Mouse (Mus musculus): ENCODE results near the gene Cavin3.
"Not testable (repeated sequence)": the region's sequence is repeated elsewhere in the genome, so short reads cannot be mapped to it uniquely, and the experiment has no call there.

The Cavin3 gene

DNA sequence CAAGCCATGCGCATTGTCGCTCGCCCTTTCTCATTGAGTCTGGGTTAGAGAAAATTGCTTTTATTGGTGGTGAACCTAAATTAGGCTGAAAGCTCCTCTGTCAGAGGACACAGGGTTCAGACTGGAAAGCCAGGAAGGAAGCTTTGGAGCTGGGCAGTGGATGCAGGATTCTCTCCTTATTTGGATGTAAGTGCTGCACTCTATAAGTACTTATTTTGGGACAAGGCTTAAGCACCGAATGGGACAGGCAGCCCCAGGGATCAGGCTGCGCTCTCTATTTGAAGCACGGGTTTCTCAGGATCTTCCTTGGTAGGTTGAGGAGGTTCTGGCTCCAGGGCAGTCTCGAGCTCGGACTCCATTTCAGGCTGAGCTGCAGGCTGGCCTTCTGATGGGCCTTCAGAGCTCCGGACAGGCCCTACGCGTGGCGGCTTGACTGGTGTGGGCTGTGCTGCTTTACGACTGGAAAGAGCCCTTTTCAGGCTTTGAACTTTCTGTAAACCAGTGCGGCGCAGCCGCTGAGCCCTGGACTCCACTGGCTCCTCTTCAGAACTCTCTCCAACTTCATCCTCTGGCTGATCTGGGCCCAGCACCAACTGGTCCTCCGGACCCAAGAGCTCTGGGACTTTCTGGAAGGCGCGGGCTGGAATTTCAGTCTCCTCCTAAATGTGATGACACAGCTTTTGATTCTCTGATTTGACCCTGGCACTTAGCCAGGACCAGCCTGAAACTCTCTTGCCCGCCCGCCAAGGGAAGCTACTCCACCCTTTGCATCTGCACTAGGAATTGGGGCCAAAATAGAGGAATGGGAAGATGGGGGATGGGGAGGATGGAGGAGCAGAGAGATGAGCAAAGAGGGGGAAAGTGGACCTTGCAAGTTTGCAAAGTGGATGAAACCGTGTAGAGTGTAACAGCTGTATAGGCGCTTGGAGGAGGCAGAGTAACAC, 1.3 kb downstream of the Cavin3 start:
- no peak for DNase-seq (ENCODE audit: low read depth)

DNA sequence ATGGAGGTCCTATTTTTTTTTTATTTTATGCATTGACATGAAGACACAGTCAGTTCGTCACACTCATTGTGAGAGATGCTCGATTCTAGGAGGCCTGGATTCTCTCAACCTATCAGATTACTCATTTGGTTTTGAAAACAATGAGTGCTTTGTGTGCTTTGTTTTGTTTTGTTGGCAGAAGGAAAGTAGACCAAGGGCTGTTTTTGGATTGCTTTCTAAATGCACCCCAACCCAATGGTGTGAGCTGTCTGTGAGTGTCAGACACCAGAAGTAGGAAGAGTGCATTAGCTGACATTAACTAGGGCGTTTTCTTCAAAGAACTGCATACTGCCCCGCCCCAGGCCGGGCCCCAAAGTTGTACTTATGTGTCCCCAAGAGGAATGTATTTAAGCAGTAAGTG, 2.0 kb downstream of the Cavin3 start:
- no peak for DNase-seq (ENCODE audit: low read depth)

- DNase-seq (ENCODE audit: low read depth), result no peak
These were observed 2.9 kb downstream of the Cavin3 start for GRCm38 (mm10) chr7:105479232-105479631.

GRCm38 (mm10) chr7:105478344-105478743, 3.8 kb downstream of the Cavin3 start:
- no peak for DNase-seq (ENCODE audit: low read depth)

DNA sequence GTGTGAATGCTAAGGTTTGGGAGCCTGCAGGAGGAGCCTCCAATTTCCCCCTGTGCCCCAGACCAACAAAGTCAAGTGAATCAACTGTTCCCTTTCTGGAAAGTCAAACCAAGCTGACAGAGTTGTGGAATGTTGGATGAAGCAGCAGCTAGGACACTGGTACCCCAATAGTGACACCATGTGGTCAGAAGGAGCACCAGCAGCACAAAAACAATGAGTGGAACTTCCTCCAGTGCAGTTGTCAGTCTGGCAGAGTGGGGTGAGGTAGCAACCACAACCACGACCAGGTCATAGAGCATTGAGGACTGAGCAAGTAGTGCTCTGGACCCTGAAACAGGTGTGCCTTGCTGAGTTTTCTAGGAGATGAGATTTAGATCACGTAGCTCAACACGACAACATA, 4.3 kb downstream of the Cavin3 start:
- no peak for DNase-seq (ENCODE audit: low read depth)

GRCm38 (mm10) chr7:105477433-105477700, 4.7 kb downstream of the Cavin3 start:
- DNase-seq (ENCODE audit: low read depth), result no peak

DNA sequence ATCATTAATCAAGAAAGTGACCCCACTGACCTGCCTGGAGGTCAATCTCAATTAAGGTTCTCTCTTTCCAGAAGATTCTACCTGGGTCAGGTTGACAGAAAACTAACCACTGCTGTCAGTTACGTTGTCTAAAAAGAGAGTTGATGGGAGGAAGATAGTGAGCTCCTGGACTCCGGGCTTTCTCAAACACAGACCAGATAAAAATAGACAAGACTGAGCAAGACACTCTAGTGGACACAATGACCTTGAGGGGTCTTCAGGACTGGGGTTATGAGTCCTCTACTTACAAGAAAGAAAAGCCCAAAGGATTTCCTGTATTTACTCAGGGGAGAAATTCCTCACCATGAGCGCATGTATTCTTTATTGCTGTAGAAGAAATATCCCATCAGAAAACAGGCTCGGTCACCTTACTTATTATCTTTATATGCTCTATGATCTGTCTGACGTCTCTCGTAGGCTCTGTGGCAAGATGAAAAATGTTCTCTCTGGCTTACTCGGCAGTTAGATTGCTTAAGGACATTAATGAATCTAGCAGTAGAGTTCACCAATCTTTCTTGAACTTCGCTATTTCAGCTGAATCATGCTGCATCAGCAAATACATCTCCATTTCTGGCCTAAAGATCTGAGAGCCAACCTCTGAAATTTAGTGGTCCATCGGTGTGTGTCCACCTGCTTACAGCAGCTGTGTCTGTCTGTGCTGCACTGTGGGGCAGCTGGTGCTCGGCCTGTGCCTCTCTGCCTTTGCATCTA, 5.2 kb downstream of the Cavin3 start:
- DNase-seq (ENCODE audit: low read depth), result no peak

GRCm38 (mm10) chr7:105475396-105475949, 6.6 kb downstream of the Cavin3 start:
- no peak for DNase-seq (ENCODE audit: low read depth)

GRCm38 (mm10) chr7:105474771-105475315, 7.3 kb downstream of the Cavin3 start:
- DNase-seq (ENCODE audit: low read depth), result no peak

DNA sequence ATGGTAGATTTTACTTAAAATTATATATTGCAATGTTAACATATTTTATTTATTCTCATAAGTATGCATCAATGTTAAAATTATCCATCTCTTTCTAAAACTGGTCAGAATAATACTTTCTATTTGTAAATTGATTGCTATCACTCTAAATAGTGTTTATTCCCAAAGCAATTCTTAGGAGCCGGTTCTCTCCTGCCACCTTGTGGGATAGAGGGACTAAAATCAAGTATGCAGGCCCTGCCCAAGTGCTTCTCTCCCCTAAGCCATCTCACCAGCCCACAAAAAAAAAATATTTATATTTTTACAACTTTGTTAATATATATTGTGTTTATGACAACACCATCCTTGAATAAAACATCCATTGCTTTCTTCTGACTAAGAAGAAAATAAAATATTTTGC, 9.5 kb downstream of the Cavin3 start:
- DNase-seq (ENCODE audit: low read depth), result no peak

DNA sequence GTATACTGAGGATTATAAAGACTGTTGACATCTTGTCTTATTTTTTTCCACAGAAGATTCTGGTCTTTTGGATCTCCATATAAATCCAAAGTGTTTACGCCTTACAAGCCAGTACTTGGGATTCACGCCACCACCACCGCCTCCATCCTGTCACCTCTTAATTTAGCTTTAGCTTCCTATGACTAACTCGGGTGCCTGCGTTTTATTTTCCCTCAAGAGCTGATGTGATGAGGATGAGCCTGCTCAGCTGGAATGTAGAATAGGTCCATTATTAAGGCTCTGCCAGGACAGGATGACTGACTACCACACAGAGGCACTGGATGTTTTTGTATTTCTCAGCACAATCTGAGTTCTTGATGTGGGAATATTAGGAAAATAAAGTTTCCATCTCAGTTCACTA, 16.6 kb downstream of the Cavin3 start:
- not testable (repeated sequence) for DNase-seq (ENCODE audit: low read depth)

DNA sequence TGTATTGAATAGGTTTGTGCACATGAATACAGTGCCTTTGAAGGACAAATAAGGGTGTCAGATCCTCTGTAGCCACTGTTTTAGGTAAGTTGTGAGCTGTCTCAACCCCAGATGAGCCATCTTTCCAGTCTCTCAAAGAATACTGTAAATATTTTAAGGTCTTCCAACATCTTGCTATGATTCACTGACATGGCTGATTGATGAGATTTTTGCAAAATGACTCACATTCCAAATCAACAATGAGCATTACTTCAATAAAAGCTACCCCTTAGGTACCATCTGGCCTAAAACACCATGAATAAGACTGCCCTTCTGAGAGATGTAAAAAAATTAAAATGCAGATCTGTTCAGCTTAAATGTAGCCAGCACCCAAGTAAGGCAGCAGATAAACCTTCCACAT, 23.6 kb downstream of the Cavin3 start:
- DNase-seq (ENCODE audit: low read depth), result no peak

DNA sequence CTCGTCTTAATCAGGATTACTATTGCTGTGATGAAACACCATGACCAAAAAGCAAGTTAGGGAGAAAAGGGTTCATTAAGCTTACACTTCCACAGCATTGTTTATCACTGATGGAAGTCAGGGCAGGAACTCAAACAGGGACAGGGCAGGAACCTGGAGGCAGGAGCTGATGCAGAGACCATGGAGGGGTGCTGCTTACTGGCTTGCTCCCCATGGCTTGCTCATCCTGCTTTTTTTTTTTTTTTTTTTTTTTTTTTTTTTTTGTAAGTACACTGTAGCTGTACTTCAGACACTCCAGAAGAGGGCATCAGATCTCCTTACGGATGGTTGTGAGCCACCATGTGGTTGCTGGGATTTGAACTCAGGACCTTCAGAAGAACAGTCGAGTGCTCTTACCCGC, 28.8 kb downstream of the Cavin3 start:
- not testable (repeated sequence) for DNase-seq (ENCODE audit: low read depth)

DNA sequence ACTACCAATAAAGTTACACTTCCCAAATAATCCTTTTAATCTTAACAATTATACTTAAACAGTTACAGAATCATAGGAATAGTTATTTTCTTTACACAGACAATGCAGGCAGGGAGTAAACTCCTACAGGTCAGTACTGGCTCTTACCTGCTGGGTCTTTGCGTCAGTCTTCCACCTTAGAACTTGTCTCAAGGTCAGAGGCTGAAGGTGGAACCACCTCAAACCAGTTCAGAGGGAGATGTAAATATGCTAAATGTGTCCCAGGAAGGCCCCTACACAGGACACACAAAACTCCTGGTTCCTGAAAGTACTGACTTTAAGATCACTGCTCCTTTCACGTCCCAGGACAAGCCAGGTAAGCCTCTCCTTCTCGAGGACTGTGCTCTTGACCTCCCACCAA, 37.0 kb downstream of the Cavin3 start:
- DNase-seq (ENCODE audit: low read depth), result no peak

DNA sequence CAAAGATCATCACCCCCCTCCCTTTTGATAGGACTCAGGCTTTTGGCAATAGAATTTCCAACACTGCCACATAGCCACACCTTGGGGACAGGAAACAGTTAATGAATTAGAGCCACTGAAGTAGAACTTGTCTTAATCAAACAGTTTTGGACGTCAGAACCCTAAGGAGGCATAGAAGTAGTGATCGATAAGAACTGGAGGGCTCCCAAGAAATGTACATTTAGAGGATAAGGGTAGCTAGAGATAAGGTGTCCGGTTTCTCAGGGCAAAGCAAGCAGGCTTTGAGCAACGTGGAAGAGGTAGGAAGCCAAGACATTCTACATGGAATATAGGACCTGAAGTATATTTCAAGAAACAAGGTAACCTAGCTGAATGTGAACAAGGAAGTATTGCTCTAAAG, 40.7 kb downstream of the Cavin3 start:
- no peak for DNase-seq (ENCODE audit: low read depth)

- DNase-seq (ENCODE audit: low read depth), result no peak
These were observed 43.9 kb downstream of the Cavin3 start for GRCm38 (mm10) chr7:105437979-105438772.

- no peak for DNase-seq (ENCODE audit: low read depth)
These were observed 47.3 kb downstream of the Cavin3 start for GRCm38 (mm10) chr7:105434798-105435197.

DNA sequence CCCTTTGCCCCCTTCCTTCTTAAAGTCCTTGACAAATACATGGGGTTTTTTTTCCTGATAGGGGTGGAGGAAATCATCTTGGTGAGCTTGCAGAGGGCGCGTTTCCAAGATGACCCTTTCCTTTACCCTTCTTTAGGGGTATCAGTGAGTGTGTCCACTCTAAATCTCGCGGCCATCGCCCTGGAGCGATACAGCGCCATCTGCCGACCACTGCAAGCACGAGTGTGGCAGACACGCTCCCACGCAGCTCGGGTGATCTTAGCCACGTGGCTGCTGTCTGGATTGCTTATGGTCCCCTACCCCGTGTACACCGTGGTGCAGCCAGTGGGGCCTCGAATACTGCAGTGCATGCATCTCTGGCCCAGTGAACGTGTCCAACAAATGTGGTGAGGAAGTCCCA, 48.2 kb downstream of the Cavin3 start:
- no peak for DNase-seq (ENCODE audit: low read depth)

DNA sequence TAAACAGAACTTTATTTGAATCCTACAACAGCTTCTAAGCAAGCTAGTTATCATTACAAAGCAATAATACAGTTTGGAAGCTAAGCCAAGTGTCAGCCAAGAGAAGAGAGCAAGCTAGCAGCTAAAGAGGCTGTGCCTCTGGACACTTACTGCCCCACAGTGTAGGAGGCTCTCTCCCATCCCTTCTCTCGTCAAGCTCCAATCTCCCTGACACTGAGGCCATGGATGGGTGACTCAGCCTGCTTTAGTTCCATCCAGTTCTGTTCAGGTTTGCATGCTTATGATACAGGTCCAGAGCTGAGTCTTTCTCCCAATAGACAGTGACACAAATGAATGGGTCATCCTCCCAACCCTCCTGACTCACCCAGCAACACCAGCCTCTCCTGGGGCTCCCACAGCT, 50.0 kb downstream of the Cavin3 start:
- no peak for DNase-seq (ENCODE audit: low read depth)

Measured in naive thymus-derived CD4-positive, alpha-beta T cell, adult 2 months (primary cell).